In the genomic region with DNA sequence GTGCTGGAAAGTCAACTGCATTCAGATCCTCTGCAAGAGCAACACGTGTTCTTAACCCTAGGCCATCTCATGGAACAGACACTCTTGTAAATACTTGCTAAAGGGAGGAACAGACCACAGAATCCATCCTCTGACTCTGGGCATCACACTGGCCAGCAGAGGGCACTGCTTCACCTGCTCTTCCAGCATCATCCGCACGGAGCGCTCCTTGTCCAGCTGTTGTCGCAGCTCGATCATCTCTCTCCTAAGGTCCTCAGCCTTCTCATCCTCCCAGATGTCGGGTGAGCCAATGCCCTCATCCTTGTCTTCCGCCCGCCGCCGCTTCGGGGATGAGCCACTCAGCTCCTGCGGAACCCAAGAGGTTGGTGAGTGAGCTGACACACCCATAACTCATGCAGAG, we compare ENCODE assay signal across 8 mouse cellular contexts. TPM values are rescaled to one million over a fixed set of nuclear protein-coding genes. Genes with fewer than 3 reads are reported as not detected.
DNase-seq lines count a peak whose midpoint lies in the region; ATAC-seq and TF ChIP-seq lines count a peak whose summit lies in the region.

No protein-coding gene starts in this region.

- H3K4me3 ChIP-seq in midbrain, postnatal 0 days (ENCODE audit: low read depth, low read length): no peak overlapping the region
- no peak overlapping the region for H3K4me3 ChIP-seq in stomach, embryonic 14.5 days (ENCODE audit: low read depth, low read length)

- DNase-seq in urinary bladder, adult 18-20 months (ENCODE audit: low spot score in 2 of 2): peak; percentile 36 to 55
- no peak for DNase-seq in urinary bladder, adult 2 months (ENCODE audit: low spot score)
- peak; percentile 89 for DNase-seq in embryo, embryonic 10 days (ENCODE audit: low spot score)
- peak; percentile 56 for DNase-seq in gastrocnemius, postnatal 25 days
- peak; percentile 58 for DNase-seq in kidney, adult 11 months
- DNase-seq in liver: peak; percentile 80
- DNase-seq in midbrain, postnatal 0 days (ENCODE audit: low spot score): peak; percentile 75

- 33% methylated on average over 13 of the region's 13 CpGs for WGBS in midbrain, postnatal 0 days
- 39% methylated on average over 13 of the region's 13 CpGs for WGBS in stomach, embryonic 14.5 days

- no peak overlapping the region for H3K27ac ChIP-seq in midbrain, postnatal 0 days (ENCODE audit: low read depth, low read length)
- H3K27ac ChIP-seq in stomach, embryonic 14.5 days (ENCODE audit: low read length): no peak overlapping the region

- peaks cover 4% of the 10 kb centered on the region; the same call in 1 of the 2 replicates for H3K36me3 ChIP-seq in midbrain, postnatal 0 days (ENCODE audit: insufficient read depth, low read length)
- peaks cover 31% of the 10 kb centered on the region for H3K36me3 ChIP-seq in stomach, embryonic 14.5 days (ENCODE audit: control insufficient read depth, insufficient read depth, low read length)

- H3K4me2 ChIP-seq in midbrain, postnatal 0 days (ENCODE audit: low read depth, low read length, poor library complexity, severe bottlenecking): no peak overlapping the region
- no peak overlapping the region for H3K4me2 ChIP-seq in stomach, embryonic 14.5 days (replicated peaks; ENCODE audit: low read depth, low read length)

- TF ChIP-seq CTCF in midbrain, postnatal 0 days (IDR thresholded peaks at IDR 0.05): peak; percentile 98

- ATAC-seq in midbrain, postnatal 0 days (ENCODE audit: low FRiP score): peak; percentile 69
- ATAC-seq in stomach, embryonic 14.5 days (ENCODE audit: insufficient number of reproducible peaks, insufficient read depth, low FRiP score, low read depth): peak; percentile 37; the same call in 1 of the 2 replicates

- no peaks in the 10 kb centered on the region for H3K4me1 ChIP-seq in midbrain, postnatal 0 days (ENCODE audit: insufficient read depth, low read length)
- peaks cover 21% of the 10 kb centered on the region for H3K4me1 ChIP-seq in stomach, embryonic 14.5 days (ENCODE audit: control insufficient read depth, insufficient read depth, low read length)

- H3K9me3 ChIP-seq in midbrain, postnatal 0 days (ENCODE audit: low read length): no peaks in the 10 kb centered on the region
- H3K9me3 ChIP-seq in stomach, embryonic 14.5 days (ENCODE audit: control insufficient read depth, low read depth, low read length): no peaks in the 10 kb centered on the region

- H3K27me3 ChIP-seq in midbrain, postnatal 0 days (ENCODE audit: insufficient read depth, low read length): no peaks in the 10 kb centered on the region
- H3K27me3 ChIP-seq in stomach, embryonic 14.5 days (ENCODE audit: control insufficient read depth, insufficient read depth, low read length): no peaks in the 10 kb centered on the region

- no peak overlapping the region for H3K9ac ChIP-seq in midbrain, postnatal 0 days (replicated peaks; ENCODE audit: low read length, poor library complexity, severe bottlenecking)
- H3K9ac ChIP-seq in stomach, embryonic 14.5 days (replicated peaks; ENCODE audit: low read depth, low read length): no peak overlapping the region

RNA-seq across cellular contexts. Expression of a gene that starts 8.6 kb away (rescaled TPM):
- 8.4 and 9.3 TPM in 2 replicates for polyA plus RNA-seq in urinary bladder, adult 2 months (2012; rRNA removed)
- total RNA-seq in gastrocnemius, postnatal 25 days (2021): 1 to 10 TPM; 2.3 to 3.2 TPM
- 6.7 and 6.8 TPM in 2 replicates for total RNA-seq in midbrain, postnatal 0 days (2014; rRNA removed)
- polyA plus RNA-seq in midbrain, postnatal 0 days (2015; fragmentation: Nextera tagmentation; extraction: Ambion mirVana): 5.2 and 5.9 TPM in 2 replicates
- polyA plus RNA-seq in stomach, embryonic 14.5 days (2014; fragmentation: Nextera tagmentation; extraction: Ambion mirVana): 24.9 and 25.7 TPM in 2 replicates

RNA-seq across cellular contexts. Expression of a gene that starts 9.4 kb away (rescaled TPM):
- 18.8 and 25.7 TPM in 2 replicates for polyA plus RNA-seq in urinary bladder, adult 2 months (2012; rRNA removed)
- total RNA-seq in gastrocnemius, postnatal 25 days (2021): 1,000 to 10,000 TPM; 1,248 to 1,686 TPM
- total RNA-seq in midbrain, postnatal 0 days (2014; rRNA removed): 34.4 and 59.9 TPM in 2 replicates
- polyA plus RNA-seq in midbrain, postnatal 0 days (2015; fragmentation: Nextera tagmentation; extraction: Ambion mirVana): 11.3 and 11.6 TPM in 2 replicates
- polyA plus RNA-seq in stomach, embryonic 14.5 days (2014; fragmentation: Nextera tagmentation; extraction: Ambion mirVana): 10.5 and 13.8 TPM in 2 replicates

RNA-seq across cellular contexts. Expression of a gene that starts 43.5 kb away (rescaled TPM):
- 40.3 and 43.3 TPM in 2 replicates for polyA plus RNA-seq in urinary bladder, adult 2 months (2012; rRNA removed)
- 1 to 10 TPM; 7.0 to 7.1 TPM for total RNA-seq in gastrocnemius, postnatal 25 days (2021)
- total RNA-seq in midbrain, postnatal 0 days (2014; rRNA removed): 20.0 and 20.6 TPM in 2 replicates
- polyA plus RNA-seq in midbrain, postnatal 0 days (2015; fragmentation: Nextera tagmentation; extraction: Ambion mirVana): 10.8 and 12.0 TPM in 2 replicates
- polyA plus RNA-seq in stomach, embryonic 14.5 days (2014; fragmentation: Nextera tagmentation; extraction: Ambion mirVana): 31.0 and 34.7 TPM in 2 replicates
